Mouse (Mus musculus) naive thymus-derived CD4-positive, alpha-beta T cell, adult 5 months (primary cell): Measurements from ENCODE around the gene Olfr410. TPM values are rescaled to one million over a fixed set of nuclear protein-coding genes. Genes with fewer than 3 reads are reported as not detected.

ENCODE experiments used
- polyA plus RNA-seq: library from polyadenylated mRNA; unstranded; fragments of 100-300 nt; shearing (Covaris generic); gene quantifications from one replicate; pipeline ENCODE4 v1.2.1, GENCODE M21; 2017

Gene Olfr410
- polyA plus RNA-seq: not detected

GRCm38 (mm10) chr11:74337931-74338330 lies at the start of gene Olfr410:
Olfr410 (minus strand) TSS chr11:74338031.

GRCm38 (mm10) chr11:74361769-74362168 lies 23.9 kb upstream of the Olfr410 start, which contains the start of gene Olfr412:
Olfr412 (plus strand) TSS chr11:74362069.

GRCm38 (mm10) chr11:74352550-74352949 lies 14.7 kb upstream of the Olfr410 start, which contains the start of gene Olfr411:
Olfr411 (minus strand) TSS chr11:74352650.

GRCm38 (mm10) chr11:74283436-74283835 lies 54.4 kb downstream of the Olfr410 start, which contains the start of gene Olfr59:
Olfr59 (plus strand) TSS chr11:74283736.

Other genes starting within 250 kb of the Olfr410 start
- gene Olfr401, start 224.3 kb downstream of the Olfr410 start, polyA plus RNA-seq: not detected
- not detected for gene Olfr402, start 184.5 kb downstream of the Olfr410 start, polyA plus RNA-seq
- gene Olfr403, start 151.8 kb downstream of the Olfr410 start, polyA plus RNA-seq: not detected
- gene Olfr43, start 126.7 kb downstream of the Olfr410 start, polyA plus RNA-seq: not detected
- gene Olfr406, start 78.2 kb downstream of the Olfr410 start, polyA plus RNA-seq: not detected
- gene Olfr59, start 54.3 kb downstream of the Olfr410 start, polyA plus RNA-seq: not detected
- gene Olfr411, start 14.6 kb upstream of the Olfr410 start, polyA plus RNA-seq: not detected
- gene Olfr412, start 24.0 kb upstream of the Olfr410 start, polyA plus RNA-seq: not detected